Mouse (Mus musculus) limb, embryonic 14.5 days (tissue): ENCODE data around the gene Rbm4. TPM values are rescaled to one million over a fixed set of nuclear protein-coding genes. Genes with fewer than 3 reads are reported as not detected.

Source experiments
- ATAC-seq: fragments of 200-750 bp; cut with Nextera tagmentation; 2 replicates; pipeline ENCODE4 v1.8.0; 2017; ENCODE audit warnings: low read depth, moderate number of reproducible peaks, moderate TSS enrichment; ENCODE audit not compliant: low FRiP score
- DNase-seq: peaks from one replicate; pipeline ENCODE4 v3.0.0-alpha.2; 2015; ENCODE audit warnings: low spot score
- H3K27ac ChIP-seq: fragments of 300-500 bp; sonication (generic); replicated peaks from 2 replicates; pipeline ENCODE4 v1.5.1; 2014; ENCODE audit warnings: low read depth, mild to moderate bottlenecking, low read length, moderate library complexity, mixed read lengths
- H3K27me3 ChIP-seq: fragments of 300-500 bp; sonication (generic); 2 replicates; pipeline ENCODE4 v1.6.1; 2014; ENCODE audit warnings: low read length, mixed read lengths; ENCODE audit not compliant: control insufficient read depth, insufficient read depth
- H3K36me3 ChIP-seq: fragments of 300-500 bp; sonication (generic); 2 replicates; pipeline ENCODE4 v1.6.1; 2014; ENCODE audit warnings: mild to moderate bottlenecking, low read length, moderate library complexity, mixed read lengths; ENCODE audit not compliant: control insufficient read depth, insufficient read depth
- H3K4me1 ChIP-seq: fragments of 300-500 bp; sonication (generic); 2 replicates; pipeline ENCODE4 v1.6.1; 2014; ENCODE audit warnings: antibody characterized with exemption, low read length, mixed read lengths; ENCODE audit not compliant: control insufficient read depth, insufficient read depth
- H3K4me2 ChIP-seq: fragments of 300-500 bp; sonication (generic); replicated peaks from 2 replicates; pipeline ENCODE4 v1.6.1; 2014; ENCODE audit warnings: low read depth, mild to moderate bottlenecking, low read length, moderate library complexity; ENCODE audit not compliant: severe bottlenecking
- H3K4me3 ChIP-seq: fragments of 300-500 bp; sonication (generic); replicated peaks from 2 replicates; pipeline ENCODE4 v1.5.1; 2014; ENCODE audit warnings: low read length
- H3K9ac ChIP-seq: fragments of 300-500 bp; sonication (generic); 2 replicates; pipeline ENCODE4 v1.6.1; 2014; ENCODE audit warnings: mild to moderate bottlenecking, low read depth, low read length, moderate library complexity; ENCODE audit not compliant: severe bottlenecking
- H3K9me3 ChIP-seq: fragments of 300-500 bp; sonication (generic); 2 replicates; pipeline ENCODE4 v1.6.1; 2016; ENCODE audit warnings: low read length; ENCODE audit not compliant: control insufficient read depth
- POLR2A ChIP-seq: fragments of 200-500 bp; IDR thresholded peaks from 2 replicates; pipeline ENCODE4 v1.8.0; 2012; ENCODE audit warnings: inconsistent platforms, mild to moderate bottlenecking, moderate library complexity, borderline replicate concordance; ENCODE audit not compliant: insufficient read depth, insufficient read length; ENCODE audit errors: extremely low read depth
- WGBS: fragments of 180-500 bp; shearing (Covaris S2); extraction: QIAGEN DNeasy Blood & Tissue Kit; methylation state at CpG from one replicate; pipeline ENCODE4 v1.1.7; 2014; 5-methylcytosine and 5-hydroxymethylcytosine counted together
- polyA plus RNA-seq, 2 experiments: library from polyadenylated mRNA; depleted of rRNA in 1 of 2; stranded (reverse) in 1 of 2; unstranded in 1 of 2; fragments of >200 nt; fragmentation: Nextera tagmentation in 1 of 2; extraction: Ambion mirVana in 1 of 2; gene quantifications; 2 replicates each; pipeline versions ENCODE4 v1.2.1 to v1.2.3; 2012 to 2014

Rbm4 gene
- polyA plus RNA-seq, 2 experiments, result 78.9 to 111 TPM

DNA sequence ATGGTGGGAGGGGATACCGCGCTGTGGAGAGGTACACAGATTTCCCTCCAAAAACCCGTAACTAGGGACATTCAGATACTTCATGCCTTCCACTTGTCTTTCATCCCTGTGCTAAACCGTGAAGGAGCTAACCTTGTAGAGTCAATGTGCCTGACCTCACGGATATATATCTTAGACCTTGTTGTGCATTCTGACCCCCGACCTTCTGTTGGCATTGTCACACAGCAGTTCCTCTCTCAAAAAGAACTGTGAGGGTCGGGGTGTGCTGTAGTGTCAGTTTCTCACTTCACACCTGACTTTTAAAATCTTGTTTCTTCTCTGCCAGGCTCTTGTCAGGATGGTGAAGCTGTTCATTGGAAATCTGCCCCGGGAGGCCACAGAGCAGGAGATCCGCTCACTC, 36.8 kb downstream of the Rbm4 start:
- peak overlapping the region; percentile 76 for H3K4me2 ChIP-seq
- H3K36me3 ChIP-seq, result peaks cover 24% of the 10 kb centered on the region
- peaks cover 16% of the 10 kb centered on the region for H3K4me1 ChIP-seq
- H3K27me3 ChIP-seq, result no peaks in the 10 kb centered on the region
- no peak for DNase-seq
- no peak for TF ChIP-seq POLR2A
- H3K9ac ChIP-seq, result peak overlapping the region; percentile 84
- peak overlapping the region; percentile 89 for H3K27ac ChIP-seq
- H3K4me3 ChIP-seq, result peak overlapping the region; percentile 55
- H3K9me3 ChIP-seq, result no peaks in the 10 kb centered on the region
- ATAC-seq, result no peak
- 2% methylated on average over 9 of the region's 9 CpGs for WGBS

DNA sequence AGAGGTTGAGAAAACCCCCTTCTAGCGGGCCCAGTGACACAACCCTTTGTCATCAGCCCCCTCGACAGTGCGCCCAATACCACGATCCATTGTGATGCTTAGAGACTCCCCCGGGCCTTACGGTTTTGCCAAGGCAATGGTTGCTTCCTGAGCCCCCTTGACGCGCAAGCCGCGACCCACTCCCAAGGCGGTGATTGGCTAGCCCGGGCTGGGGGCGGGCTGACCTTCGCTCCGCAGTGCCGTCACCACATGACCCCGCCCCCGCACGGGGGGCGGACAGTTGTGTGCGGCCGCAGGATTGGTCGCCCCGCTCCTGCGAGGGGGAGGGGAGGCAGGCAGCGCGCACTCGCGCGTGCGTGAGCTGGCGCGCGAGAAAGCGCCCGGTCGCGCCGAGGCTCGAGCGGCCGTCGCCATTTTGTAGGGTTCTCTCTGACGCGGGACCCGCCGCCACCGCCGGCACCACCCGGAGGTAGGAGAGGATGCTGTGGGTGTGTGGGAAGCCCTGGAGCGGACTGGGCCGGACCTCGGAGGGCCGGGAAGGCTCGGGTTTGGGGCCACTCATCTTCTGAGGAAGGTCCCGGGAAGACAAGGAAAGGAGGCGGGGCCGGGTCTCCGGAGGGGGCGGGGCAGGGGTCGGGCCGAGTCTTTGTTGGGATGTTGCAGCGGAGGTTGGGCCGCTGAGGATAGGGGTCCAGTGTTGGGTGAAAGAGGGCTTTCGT, 37.3 kb downstream of the Rbm4 start, which contains the start of gene Rbm4b:
TSS of gene Rbm4b (plus strand) at position 305 of the 719 bp plus-strand sequence.
- peak within 1 kb of the TSS; percentile 55 for H3K4me3 ChIP-seq
- peaks cover 19% of the 10 kb centered on the region for H3K36me3 ChIP-seq
- H3K4me1 ChIP-seq, result peaks cover 16% of the 10 kb centered on the region
- peak; percentile 96 for TF ChIP-seq POLR2A
- peak; percentile 96 for ATAC-seq
- DNase-seq, result peak; percentile 97
- peak within 1 kb of the TSS; percentile 89 for H3K27ac ChIP-seq
- WGBS, result under 1% methylated on average over 50 of the region's 65 CpGs
- peak within 1 kb of the TSS; percentile 76 for H3K4me2 ChIP-seq
- peak within 1 kb of the TSS; percentile 84 for H3K9ac ChIP-seq
- H3K27me3 ChIP-seq, result no peaks in the 10 kb centered on the region
- no peaks in the 10 kb centered on the region for H3K9me3 ChIP-seq

DNA sequence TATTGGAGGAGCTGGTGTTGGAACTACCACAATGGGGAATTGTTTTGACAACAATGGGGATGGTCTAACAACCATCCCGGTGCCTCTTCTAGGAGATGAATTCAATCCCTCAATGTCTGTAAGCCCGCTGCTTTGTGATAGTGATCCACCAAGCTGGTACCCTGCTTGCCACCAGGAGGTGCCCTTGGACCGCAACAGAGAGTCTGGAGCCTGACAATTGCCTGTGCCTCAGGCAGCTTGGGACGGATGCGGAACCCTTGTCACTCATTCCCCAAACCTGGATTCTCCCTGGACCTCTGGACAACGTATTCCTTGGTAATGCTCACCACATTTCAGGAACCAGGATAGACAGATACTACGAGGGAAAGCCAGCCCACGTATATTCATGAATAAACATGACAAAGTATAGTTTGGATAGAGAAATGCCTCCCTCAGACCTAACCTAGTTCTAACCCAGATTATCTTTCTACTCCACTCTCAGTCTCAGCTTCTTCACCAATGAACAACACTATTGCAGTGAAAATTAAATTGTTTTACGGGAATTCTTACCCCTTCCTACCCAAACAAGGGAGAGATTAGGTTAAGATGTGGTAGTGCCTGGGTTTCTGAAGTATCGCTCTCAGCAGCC, 38.0 kb downstream of the Rbm4 start:
- DNase-seq (peak; percentile 86), ATAC-seq (peak; percentile 60)
- 1% methylated on average over 10 of the region's 10 CpGs for WGBS
- H3K9me3 ChIP-seq, result no peaks in the 10 kb centered on the region
- H3K36me3 ChIP-seq, result peaks cover 12% of the 10 kb centered on the region
- peaks cover 16% of the 10 kb centered on the region for H3K4me1 ChIP-seq
- peak overlapping the region; percentile 84 for H3K9ac ChIP-seq
- TF ChIP-seq POLR2A, result no peak
- H3K27ac ChIP-seq, result peak overlapping the region; percentile 89
- H3K4me2 ChIP-seq, result peak overlapping the region; percentile 76
- no peaks in the 10 kb centered on the region for H3K27me3 ChIP-seq
- H3K4me3 ChIP-seq, result peak overlapping the region; percentile 55

DNA sequence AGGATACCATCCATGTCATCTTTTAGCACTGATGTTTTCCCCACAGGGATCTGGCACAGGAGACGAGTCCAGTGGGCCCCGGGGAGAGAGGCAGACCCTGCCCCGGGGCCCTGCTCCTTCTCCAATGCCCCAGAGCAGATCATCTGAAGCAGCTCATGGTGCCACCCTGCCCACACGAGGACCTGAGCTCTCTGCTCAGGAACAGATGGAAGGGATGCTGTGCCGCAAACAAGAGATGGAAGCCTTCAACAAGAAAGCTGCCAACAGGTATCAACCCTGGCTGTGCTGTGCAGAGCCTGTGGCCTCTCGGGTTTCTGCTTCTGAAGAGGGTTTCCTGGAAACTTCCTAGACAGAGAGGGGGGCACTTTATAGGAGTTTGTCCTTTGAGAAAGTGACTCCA, 43.7 kb downstream of the Rbm4 start:
- Histone ChIP-seq H3K4me2 (no peak overlapping the region), H3K4me1 (no peaks in the 10 kb centered on the region), H3K4me3 (no peak overlapping the region), H3K36me3 (no peaks in the 10 kb centered on the region; the same call in 1 of the 2 replicates), H3K27ac (no peak overlapping the region), H3K27me3 (no peaks in the 10 kb centered on the region), H3K9ac (no peak overlapping the region), H3K9me3 (no peaks in the 10 kb centered on the region)
- ATAC-seq (no peak), DNase-seq (no peak)
- 84% methylated on average over 6 of the region's 6 CpGs for WGBS
- TF ChIP-seq POLR2A, result no peak

DNA sequence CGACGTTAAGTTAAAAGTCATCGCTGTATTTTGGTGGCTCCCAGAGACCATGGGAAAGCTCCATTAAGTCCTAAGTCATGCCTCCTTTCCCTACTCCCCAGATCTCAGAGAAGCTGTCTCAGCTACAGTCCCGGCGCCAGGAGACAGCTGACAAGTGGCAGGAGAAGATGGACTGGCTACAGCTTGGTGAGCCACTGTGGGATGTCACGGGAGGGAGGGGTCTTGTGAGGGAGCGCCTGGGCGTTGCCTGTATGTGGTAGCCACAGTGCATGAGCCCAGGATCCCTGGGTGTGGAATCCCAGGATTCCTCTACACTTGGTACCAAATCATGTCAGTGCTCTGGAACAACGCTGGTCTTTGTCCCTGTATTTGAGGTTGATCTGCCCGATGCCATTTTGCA, 45.2 kb downstream of the Rbm4 start:
- Histone ChIP-seq H3K27ac (no peak overlapping the region), H3K9me3 (no peaks in the 10 kb centered on the region), H3K4me2 (no peak overlapping the region), H3K36me3 (no peaks in the 10 kb centered on the region; the same call in 1 of the 2 replicates), H3K4me1 (no peaks in the 10 kb centered on the region), H3K9ac (no peak overlapping the region), H3K27me3 (no peaks in the 10 kb centered on the region), H3K4me3 (no peak overlapping the region)
- 87% methylated on average over 10 of the region's 10 CpGs for WGBS
- no peak for ATAC-seq
- TF ChIP-seq POLR2A, result no peak
- no peak for DNase-seq
